Mouse (Mus musculus) stomach, embryonic 15.5 days (tissue): Measurements from ENCODE around the gene Brca2. TPM values are rescaled to one million over a fixed set of nuclear protein-coding genes. Genes with fewer than 3 reads are reported as not detected.

Experiments
- ATAC-seq: fragments of 200-750 bp; cut with Nextera tagmentation; 2 replicates; pipeline ENCODE4 v1.8.0; 2017; ENCODE audit warnings: low read depth, moderate number of reproducible peaks, moderate TSS enrichment; ENCODE audit not compliant: insufficient read depth, low FRiP score
- H3K27ac ChIP-seq: fragments of 300-500 bp; sonication (generic); 2 replicates; pipeline ENCODE4 v1.5.1; 2015; ENCODE audit warnings: mild to moderate bottlenecking, inconsistent platforms
- H3K27me3 ChIP-seq: fragments of 300-500 bp; sonication (generic); replicated peaks from 2 replicates; pipeline ENCODE4 v1.6.1; 2015; ENCODE audit warnings: inconsistent platforms
- H3K36me3 ChIP-seq: fragments of 300-500 bp; sonication (generic); 2 replicates; pipeline ENCODE4 v1.6.1; 2015; ENCODE audit warnings: inconsistent platforms
- H3K4me1 ChIP-seq: fragments of 300-500 bp; sonication (generic); 2 replicates; pipeline ENCODE4 v1.6.1; 2015; ENCODE audit warnings: inconsistent platforms
- H3K4me2 ChIP-seq: fragments of 300-500 bp; sonication (generic); 2 replicates; pipeline ENCODE4 v1.6.1; 2015; ENCODE audit warnings: mild to moderate bottlenecking, inconsistent platforms
- H3K4me3 ChIP-seq: fragments of 300-500 bp; sonication (generic); replicated peaks from 2 replicates; pipeline ENCODE4 v1.5.1; 2015; ENCODE audit warnings: inconsistent platforms
- H3K9ac ChIP-seq: fragments of 300-500 bp; sonication (generic); 2 replicates; pipeline ENCODE4 v1.6.1; 2015; ENCODE audit warnings: inconsistent platforms
- H3K9me3 ChIP-seq: fragments of 300-500 bp; sonication (generic); 2 replicates; pipeline ENCODE4 v1.6.1; 2016; ENCODE audit warnings: inconsistent platforms
- WGBS: fragments of 180-500 bp; shearing (Covaris S2); methylation state at CpG from one replicate; pipeline ENCODE4 v1.1.7; 2015; 5-methylcytosine and 5-hydroxymethylcytosine counted together
- polyA plus RNA-seq: library from polyadenylated mRNA; unstranded; fragments of >200 nt; fragmentation: Nextera tagmentation; extraction: Ambion mirVana; gene quantifications from 2 replicates; pipeline ENCODE4 v1.2.1, GENCODE M21; 2015

Gene Brca2
- polyA plus RNA-seq, 1 experiment from 2014 or later, result 22.1 TPM

DNA sequence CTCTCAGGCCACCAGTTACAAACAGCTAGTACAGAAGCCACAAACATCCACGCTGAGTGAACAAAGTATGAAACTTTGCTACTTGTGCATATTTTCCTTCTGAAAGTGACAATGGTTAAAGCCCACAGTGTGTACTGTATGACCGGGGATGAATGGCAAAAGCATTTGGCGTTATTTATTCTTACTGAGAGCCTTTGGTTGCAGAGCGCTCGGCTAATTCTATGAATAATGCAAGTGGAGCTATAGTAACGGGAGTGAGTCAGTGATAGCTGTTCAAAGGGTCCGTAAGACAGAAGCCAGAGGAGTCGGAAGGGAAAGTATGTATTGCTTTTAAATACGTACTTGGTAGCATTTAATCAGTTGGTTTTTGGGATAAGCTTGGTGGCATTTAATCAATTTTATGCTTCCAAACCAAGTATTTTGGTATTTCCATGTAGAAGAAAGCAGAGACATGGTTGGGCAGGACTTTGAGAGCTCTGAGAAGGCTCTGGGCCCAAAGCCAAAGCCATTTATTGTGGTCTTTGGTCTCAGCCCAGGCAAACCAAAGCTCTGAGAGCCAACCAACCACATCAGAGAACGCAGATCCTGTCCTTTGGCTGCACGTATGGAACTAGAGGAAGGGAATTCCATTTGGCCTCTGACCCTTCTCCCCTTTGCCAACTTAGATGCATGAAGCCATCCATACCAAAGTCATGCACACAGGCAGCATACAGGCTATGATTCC lies 48.2 kb downstream of the Brca2 start:
- H3K9ac ChIP-seq, result no peak overlapping the region
- ATAC-seq, result no peak
- no peak overlapping the region for H3K4me2 ChIP-seq
- H3K4me3 ChIP-seq, result no peak overlapping the region
- no peaks in the 10 kb centered on the region for H3K27me3 ChIP-seq
- no peak overlapping the region for H3K27ac ChIP-seq
- WGBS, result 83% methylated on average over 11 of the region's 11 CpGs
- H3K4me1 ChIP-seq, result no peaks in the 10 kb centered on the region
- peaks cover 11% of the 10 kb centered on the region; the same call in 1 of the 2 replicates for H3K36me3 ChIP-seq
- no peaks in the 10 kb centered on the region for H3K9me3 ChIP-seq

DNA sequence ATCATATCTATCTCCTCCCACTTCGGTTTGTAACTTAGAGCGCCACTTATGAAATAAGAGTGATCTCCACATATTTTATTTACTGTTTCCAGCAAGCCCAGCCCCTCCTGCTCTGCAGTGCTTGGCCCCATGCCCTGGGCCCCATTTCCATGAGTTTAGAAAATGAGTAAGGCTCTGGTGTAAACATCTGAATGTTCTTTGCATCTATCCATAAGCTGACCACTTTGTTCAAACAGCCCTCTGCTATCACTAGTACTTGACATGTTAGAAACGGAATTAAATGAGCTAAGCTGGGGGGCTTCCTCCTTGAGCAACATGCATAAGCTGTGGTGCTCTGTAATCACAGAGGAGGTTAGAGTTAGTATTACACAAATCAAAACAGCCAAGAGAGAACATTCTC lies 52.0 kb downstream of the Brca2 start:
- H3K27ac ChIP-seq, result peak overlapping the region; percentile 66; the same call in 1 of the 2 replicates
- peak; percentile 40; the same call in 1 of the 2 replicates for ATAC-seq

DNA sequence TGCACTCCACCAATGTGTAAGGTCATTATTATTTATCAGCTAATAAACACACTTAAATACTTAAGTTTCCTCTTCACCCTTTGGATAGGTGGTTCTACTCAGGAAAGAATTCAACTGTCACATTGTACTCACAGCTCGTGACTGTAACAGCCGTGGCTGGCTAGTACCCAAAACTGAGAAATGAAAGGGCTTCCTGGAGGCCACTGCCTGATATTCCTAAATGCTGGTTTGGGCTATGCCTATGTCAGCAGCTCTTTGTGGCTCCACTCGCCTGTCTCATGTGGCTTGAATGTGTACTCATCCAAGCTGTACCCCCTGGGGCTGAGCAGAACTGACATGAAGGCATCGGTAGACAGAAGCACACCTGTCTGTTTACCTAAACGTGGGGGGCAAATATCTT lies 52.5 kb downstream of the Brca2 start:
- Histone ChIP-seq H3K4me3 (no peak overlapping the region), H3K27me3 (no peaks in the 10 kb centered on the region), H3K36me3 (no peaks in the 10 kb centered on the region), H3K4me1 (no peaks in the 10 kb centered on the region), H3K4me2 (no peak overlapping the region), H3K27ac (peak overlapping the region; percentile 66; the same call in 1 of the 2 replicates), H3K9ac (no peak overlapping the region), H3K9me3 (no peaks in the 10 kb centered on the region)
- ATAC-seq, result no peak
- 57% methylated on average over 5 of the region's 5 CpGs for WGBS

More for the DNA sequence above, 52.0 kb downstream of the Brca2 start:
- 55% methylated on average over 3 of the region's 3 CpGs for WGBS
- H3K9me3 ChIP-seq, result no peaks in the 10 kb centered on the region
- H3K4me3 ChIP-seq, result no peak overlapping the region
- no peaks in the 10 kb centered on the region for H3K4me1 ChIP-seq
- H3K27me3 ChIP-seq, result no peaks in the 10 kb centered on the region
- no peaks in the 10 kb centered on the region for H3K36me3 ChIP-seq
- no peak overlapping the region for H3K9ac ChIP-seq
- H3K4me2 ChIP-seq, result no peak overlapping the region

DNA sequence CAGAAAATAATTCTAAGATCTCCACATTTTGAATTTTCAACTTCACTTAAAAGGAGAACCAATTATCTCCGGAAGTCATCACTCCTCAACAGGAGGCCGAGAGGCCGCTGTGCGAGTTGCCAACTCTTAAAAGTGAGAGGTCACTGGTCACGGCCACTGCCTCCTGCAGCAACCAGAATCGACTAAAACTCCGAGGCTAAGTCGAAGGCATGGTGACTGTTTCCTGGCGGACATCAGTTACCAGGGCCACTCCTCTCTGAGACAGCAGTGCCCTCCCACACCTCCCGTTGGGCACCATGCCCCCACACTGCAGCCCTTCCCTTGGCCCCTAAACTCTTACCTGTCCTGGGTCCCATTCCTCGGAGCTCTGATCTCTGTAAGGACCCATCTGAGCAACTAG lies 54.4 kb downstream of the Brca2 start:
- Histone ChIP-seq H3K36me3 (no peaks in the 10 kb centered on the region), H3K4me3 (no peak overlapping the region), H3K4me1 (no peaks in the 10 kb centered on the region), H3K9me3 (no peaks in the 10 kb centered on the region), H3K9ac (no peak overlapping the region), H3K27me3 (no peaks in the 10 kb centered on the region), H3K4me2 (no peak overlapping the region), H3K27ac (no peak overlapping the region)
- no peak for ATAC-seq
- 82% methylated on average over 11 of the region's 11 CpGs for WGBS

DNA sequence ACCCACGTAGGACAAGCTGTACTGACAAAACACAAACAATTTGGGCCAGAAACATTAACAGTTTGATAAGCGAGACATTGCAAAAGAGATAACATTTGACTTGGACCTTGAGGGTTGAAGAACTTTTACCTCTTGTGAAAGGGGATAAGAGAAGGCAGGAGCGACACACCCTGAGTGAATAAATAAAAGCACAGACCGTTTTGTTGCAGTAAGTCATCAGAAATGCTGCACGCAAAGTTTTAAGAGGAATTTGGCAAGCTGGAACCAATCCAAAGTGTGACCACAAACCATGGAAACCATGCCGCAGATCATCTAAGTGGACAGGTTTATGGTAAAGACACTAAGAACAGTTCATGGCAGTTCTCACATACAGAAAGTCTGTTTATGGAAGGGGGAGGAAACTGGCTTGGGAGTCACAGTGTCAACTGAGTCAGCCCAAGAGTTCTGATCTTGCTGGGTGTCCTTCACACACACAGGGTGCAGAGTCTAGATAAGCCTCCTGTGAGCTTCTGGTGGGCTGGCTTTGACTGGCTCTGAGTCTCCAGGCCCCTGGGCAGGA lies 56.3 kb downstream of the Brca2 start:
- ATAC-seq, result peak; percentile 86
- H3K36me3 ChIP-seq, result no peaks in the 10 kb centered on the region
- no peak overlapping the region for H3K4me3 ChIP-seq
- H3K9me3 ChIP-seq, result no peaks in the 10 kb centered on the region
- no peaks in the 10 kb centered on the region for H3K27me3 ChIP-seq
- H3K4me2 ChIP-seq, result no peak overlapping the region
- H3K27ac ChIP-seq, result no peak overlapping the region
- WGBS, result 39% methylated on average over 6 of the region's 6 CpGs
- H3K4me1 ChIP-seq, result no peaks in the 10 kb centered on the region
- no peak overlapping the region for H3K9ac ChIP-seq

DNA sequence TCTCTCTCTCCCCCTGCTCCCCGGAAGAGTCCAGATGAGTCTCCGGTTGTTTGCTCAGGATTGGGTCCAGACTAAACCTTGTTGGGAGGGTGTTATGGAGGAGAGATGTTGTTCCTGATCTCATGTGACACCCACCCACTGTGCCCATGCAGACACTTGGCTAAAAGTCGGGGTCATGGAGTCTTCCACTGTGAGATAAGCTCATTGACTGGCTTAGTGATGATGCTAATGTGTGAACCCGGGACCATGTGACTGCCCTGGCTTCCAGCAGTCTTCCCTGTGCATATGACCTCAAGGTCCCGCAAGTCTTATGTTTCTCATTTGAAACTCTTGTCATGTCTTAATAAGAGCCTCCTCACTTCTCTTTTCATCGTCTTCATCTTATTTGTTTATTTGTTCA lies 58.8 kb downstream of the Brca2 start:
- no peak for ATAC-seq

DNA sequence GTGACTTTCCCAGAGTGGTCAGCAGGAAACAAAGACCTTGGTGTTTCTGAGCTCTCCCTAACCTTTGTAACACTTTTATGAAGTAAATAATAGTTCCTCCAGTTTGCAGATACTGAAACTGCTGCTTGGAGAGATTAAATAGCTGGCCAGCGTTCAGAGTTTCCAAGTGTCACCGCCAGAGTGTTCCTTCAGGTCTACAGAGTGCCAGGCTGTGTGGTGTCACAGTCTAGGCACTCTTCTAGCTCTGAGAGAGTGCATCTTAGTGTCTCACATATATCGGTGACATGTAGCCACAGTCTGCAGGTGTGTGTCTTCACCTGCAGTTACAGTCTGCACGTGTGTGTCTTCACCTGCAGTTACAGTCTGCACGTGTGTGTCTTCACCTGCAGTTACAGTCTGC lies 60.8 kb downstream of the Brca2 start:
- Histone ChIP-seq H3K36me3 (no peaks in the 10 kb centered on the region), H3K9me3 (no peaks in the 10 kb centered on the region), H3K27ac (no peak overlapping the region), H3K4me3 (no peak overlapping the region), H3K4me2 (no peak overlapping the region), H3K4me1 (no peaks in the 10 kb centered on the region), H3K9ac (no peak overlapping the region), H3K27me3 (no peaks in the 10 kb centered on the region)
- WGBS, result 72% methylated on average over 5 of the region's 5 CpGs
- ATAC-seq, result no peak

More for the DNA sequence above, 58.8 kb downstream of the Brca2 start:
- no peak overlapping the region for H3K4me2 ChIP-seq
- no peaks in the 10 kb centered on the region for H3K27me3 ChIP-seq
- H3K9ac ChIP-seq, result no peak overlapping the region
- 70% methylated on average over 6 of the region's 6 CpGs for WGBS
- no peaks in the 10 kb centered on the region for H3K4me1 ChIP-seq
- H3K9me3 ChIP-seq, result no peaks in the 10 kb centered on the region
- H3K4me3 ChIP-seq, result no peak overlapping the region
- no peak overlapping the region for H3K27ac ChIP-seq
- no peaks in the 10 kb centered on the region for H3K36me3 ChIP-seq

DNA sequence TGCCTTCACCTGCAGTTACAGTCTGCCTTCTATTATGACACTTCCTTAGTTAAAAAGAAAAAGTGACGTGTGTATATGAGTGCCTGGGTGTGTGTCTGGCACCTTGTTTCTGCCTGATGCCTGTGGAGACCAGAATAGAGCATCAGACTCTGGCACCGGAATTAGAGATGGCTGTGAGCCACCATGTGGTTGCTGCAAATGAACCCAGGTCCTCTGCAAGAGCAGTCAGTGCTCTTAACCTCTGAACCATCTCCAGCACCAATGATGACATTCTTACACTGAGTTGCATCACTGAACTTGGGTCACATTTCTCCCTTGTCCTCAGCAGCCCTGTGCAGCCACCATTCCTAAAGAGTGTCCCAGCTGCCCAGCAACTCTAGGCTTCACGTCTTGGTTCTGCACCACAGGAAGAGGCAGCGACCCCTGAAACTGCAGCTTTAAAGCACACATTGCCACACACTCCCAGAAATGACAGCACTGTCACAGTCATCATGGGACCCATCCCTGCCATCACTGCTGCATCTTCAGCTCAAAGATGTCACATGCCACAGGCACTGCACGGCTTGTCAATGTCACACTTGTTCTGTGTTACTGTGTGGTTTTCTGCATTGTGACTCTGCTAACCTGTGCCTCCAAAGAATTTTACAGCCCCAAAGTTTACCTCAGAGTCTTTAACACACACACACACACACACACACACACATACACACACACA lies 61.3 kb downstream of the Brca2 start:
- Histone ChIP-seq H3K27me3 (no peaks in the 10 kb centered on the region), H3K4me2 (no peak overlapping the region), H3K4me1 (no peaks in the 10 kb centered on the region), H3K36me3 (no peaks in the 10 kb centered on the region), H3K9me3 (no peaks in the 10 kb centered on the region), H3K4me3 (no peak overlapping the region), H3K9ac (no peak overlapping the region), H3K27ac (no peak overlapping the region)
- no peak for ATAC-seq
- WGBS, result 62% methylated on average over 5 of the region's 5 CpGs

DNA sequence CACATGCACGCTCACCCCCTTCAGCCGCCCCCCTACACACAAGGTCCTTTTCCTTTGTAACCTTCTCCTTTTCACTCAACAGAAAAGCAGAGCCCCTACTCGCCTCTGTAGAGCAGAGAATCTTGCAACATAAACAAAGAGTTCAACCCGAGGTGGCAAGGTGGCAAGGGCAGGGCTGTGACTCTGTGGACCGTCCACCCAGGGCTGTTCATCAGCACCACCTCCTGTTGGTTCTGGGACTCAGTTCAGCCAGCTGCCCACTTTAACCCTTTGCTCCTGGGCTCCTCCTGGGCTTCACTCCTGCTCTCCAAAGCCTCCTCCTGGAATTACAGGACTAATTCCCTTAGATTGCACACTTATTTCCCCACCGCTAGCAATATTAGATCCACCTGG lies 61.9 kb downstream of the Brca2 start:
- H3K4me1 ChIP-seq, result no peaks in the 10 kb centered on the region
- 37% methylated on average over 6 of the region's 6 CpGs for WGBS
- H3K4me3 ChIP-seq, result no peak overlapping the region
- no peaks in the 10 kb centered on the region for H3K27me3 ChIP-seq
- H3K36me3 ChIP-seq, result no peaks in the 10 kb centered on the region
- no peaks in the 10 kb centered on the region for H3K9me3 ChIP-seq
- no peak; the same call in 1 of the 2 replicates for ATAC-seq
- no peak overlapping the region for H3K9ac ChIP-seq
- no peak overlapping the region for H3K4me2 ChIP-seq
- H3K27ac ChIP-seq, result no peak overlapping the region

DNA sequence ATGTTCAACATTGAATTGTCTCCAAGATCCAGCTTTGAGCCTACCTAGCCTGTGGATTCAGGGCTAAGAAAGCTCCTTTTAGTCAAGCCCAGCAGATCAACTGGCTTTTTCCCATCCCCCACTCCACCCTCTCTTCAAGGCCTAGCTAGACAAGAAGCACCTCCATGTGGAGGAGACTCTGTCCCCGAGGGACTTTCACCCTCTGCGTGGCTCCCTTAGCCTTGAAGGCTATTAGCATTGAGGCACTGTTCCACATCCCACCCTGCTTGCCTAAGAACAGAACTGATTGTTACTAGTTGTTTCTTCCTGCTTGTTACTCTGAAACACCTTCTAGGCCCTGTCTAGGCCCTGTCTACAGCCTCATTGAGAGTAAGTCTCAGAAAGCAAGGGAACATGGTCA lies 67.5 kb downstream of the Brca2 start:
- no peak overlapping the region for H3K4me3 ChIP-seq
- H3K9ac ChIP-seq, result no peak overlapping the region
- H3K4me1 ChIP-seq, result peaks cover 14% of the 10 kb centered on the region
- H3K27me3 ChIP-seq, result no peaks in the 10 kb centered on the region
- no peaks in the 10 kb centered on the region for H3K36me3 ChIP-seq
- ATAC-seq, result no peak
- H3K4me2 ChIP-seq, result no peak overlapping the region
- WGBS, result 69% methylated on average over 2 of the region's 2 CpGs
- no peaks in the 10 kb centered on the region for H3K9me3 ChIP-seq
- H3K27ac ChIP-seq, result no peak overlapping the region

DNA sequence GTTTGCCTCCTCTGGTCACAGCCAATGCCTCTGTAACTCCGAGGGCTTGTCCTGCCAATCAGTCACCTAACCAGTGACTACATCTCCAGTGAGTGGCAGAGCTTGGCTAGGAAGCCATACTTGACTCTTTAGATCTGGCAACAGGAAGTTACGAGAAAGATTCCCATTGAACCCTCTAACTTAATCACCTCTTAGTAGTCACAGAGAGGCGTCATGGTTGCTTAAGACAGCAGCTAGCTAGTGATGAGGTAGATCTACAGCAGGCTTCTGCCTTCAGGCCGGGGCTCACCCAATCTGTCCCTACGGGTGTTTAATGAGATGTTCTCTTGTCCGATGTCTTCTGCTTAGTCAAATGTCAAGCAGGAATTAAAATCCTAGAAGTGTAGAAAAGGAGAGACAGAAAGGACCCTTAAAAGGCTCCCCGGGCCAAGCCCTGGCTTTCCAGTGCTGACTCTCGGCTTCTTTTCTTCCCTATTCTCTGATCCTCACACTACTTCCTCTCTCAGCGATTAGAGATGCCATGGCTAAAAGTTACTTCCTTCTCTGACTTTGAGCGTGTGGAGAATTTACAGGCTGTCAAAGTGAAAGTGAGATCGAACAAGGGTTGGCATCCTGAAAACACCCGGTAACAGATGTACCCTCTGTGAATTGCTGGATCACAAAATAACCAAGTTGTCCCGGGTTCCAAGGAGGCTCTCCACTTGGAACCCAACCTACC lies 69.9 kb downstream of the Brca2 start:
- H3K27ac ChIP-seq, result 0 out of 2 replicates have a peak overlapping the region, but pooled peaks have one; percentile 44
- no peaks in the 10 kb centered on the region for H3K9me3 ChIP-seq
- no peak overlapping the region for H3K9ac ChIP-seq
- H3K4me1 ChIP-seq, result peaks cover 15% of the 10 kb centered on the region
- ATAC-seq, result no peak
- no peaks in the 10 kb centered on the region for H3K36me3 ChIP-seq
- 76% methylated on average over 13 of the region's 13 CpGs for WGBS
- H3K4me3 ChIP-seq, result peak overlapping the region; percentile 91; the same call in 1 of the 2 replicates
- no peaks in the 10 kb centered on the region for H3K27me3 ChIP-seq
- H3K4me2 ChIP-seq, result peak overlapping the region; percentile 99
